Mouse (Mus musculus): Measurements from ENCODE around the gene Rho. TPM values are rescaled to one million over a fixed set of nuclear protein-coding genes. Genes with fewer than 3 reads are reported as not detected.
A peak's percentile ranks its signal among the peaks of the same experiment; 100 is the strongest.

The Rho gene
- polyA plus RNA-seq, 1 experiment from 2014 or later = 0.43 TPM

DNA sequence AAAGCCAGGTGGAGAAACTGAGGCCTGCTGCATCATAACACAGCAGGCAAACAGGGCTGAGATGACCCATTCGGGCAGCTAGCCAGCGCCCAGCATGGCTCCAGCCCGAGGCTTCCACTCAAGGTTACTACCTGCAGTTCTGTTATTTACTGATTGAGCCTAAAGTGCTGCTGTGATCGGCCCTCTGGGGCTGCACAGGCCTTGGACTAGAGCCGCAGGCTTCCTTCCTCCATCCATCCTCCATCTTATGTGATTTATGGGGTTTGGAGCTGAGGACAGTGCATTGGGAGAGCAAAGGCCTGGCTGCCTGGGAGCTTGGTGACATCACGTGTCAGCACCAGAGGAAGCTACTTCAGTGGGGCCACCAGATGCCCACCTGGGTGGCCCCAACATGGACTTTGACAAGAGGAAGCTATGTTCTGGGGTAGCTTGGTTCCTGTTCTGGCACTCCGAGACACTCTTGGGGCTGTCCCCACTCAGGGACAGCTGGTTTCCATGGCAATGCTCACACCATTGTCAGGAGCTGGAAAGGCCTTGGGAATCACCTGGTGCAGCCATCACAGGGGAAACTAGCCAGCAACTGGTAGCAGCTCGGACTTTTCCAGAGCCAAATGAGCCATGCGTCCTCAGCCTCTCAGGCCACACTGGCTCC, 55.7 kb downstream of the Rho start:
- Histone ChIP-seq H3K27me3 (peaks cover 32% of the 10 kb centered on the region), H3K9ac (no peak overlapping the region), H3K36me3 (replicated peaks) (no peaks in the 10 kb centered on the region), H3K27ac (no peak overlapping the region), H3K4me3 (replicated peaks) (no peak overlapping the region), H3K9me3 (no peaks in the 10 kb centered on the region), H3K4me2 (no peak overlapping the region), H3K4me1 (peaks cover 44% of the 10 kb centered on the region)
- no peak for ATAC-seq (ENCODE audit: low FRiP score)
- 60% methylated on average over 9 of the region's 9 CpGs for WGBS

DNA sequence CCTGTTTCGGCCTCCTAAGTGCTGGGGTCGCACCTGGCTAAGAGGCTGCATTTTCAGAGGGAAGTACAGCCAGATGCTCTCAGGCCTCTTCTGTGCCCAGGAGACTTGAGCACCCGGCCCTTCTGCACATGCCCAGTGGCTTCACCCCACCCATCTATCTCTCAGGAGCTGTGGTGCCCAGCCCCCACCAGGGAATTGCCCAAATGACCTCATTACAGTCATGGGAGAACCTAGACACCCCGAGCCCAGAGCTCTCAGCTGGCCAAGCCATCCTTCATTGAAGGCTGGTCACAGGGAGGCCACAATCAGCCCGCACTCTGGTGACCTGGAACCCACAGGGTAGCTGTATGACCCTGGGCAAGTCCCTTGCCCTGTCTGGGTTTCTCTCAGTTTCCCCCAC, 57.5 kb downstream of the Rho start:
- no peak overlapping the region for H3K4me3 ChIP-seq (replicated peaks)
- ATAC-seq (ENCODE audit: low FRiP score) = no peak
- no peak overlapping the region for H3K9ac ChIP-seq
- no peaks in the 10 kb centered on the region for H3K9me3 ChIP-seq
- no peak overlapping the region for H3K4me2 ChIP-seq
- 79% methylated on average over 5 of the region's 5 CpGs for WGBS
- H3K36me3 ChIP-seq (replicated peaks) = no peaks in the 10 kb centered on the region
- H3K27me3 ChIP-seq = peaks cover 50% of the 10 kb centered on the region
- no peak overlapping the region for H3K27ac ChIP-seq
- peaks cover 51% of the 10 kb centered on the region for H3K4me1 ChIP-seq

DNA sequence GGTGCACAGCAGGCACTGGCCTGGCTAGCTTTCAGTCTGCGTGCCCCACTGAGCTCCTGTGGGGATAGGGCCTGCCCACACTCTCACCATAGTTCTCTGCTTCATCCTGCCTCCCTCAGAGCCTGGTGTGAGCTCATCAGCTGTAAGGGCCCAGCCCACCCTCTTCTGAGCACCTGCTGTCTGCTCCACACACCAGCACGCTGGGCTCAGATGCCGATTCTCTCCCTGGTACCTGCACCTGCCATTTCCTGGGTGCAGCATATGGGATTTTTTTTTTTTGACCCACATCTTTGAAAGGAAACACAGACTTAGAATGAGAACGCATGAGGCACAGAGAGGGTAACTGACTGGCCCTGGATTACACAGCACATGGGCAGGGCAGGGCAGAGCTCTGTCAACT, 58.1 kb downstream of the Rho start:
- WGBS = 57% methylated on average over 4 of the region's 4 CpGs
- Histone ChIP-seq H3K4me1 (peaks cover 50% of the 10 kb centered on the region), H3K4me3 (replicated peaks) (peak overlapping the region; percentile 0; the same call in 1 of the 2 replicates), H3K9me3 (no peaks in the 10 kb centered on the region), H3K36me3 (replicated peaks) (no peaks in the 10 kb centered on the region), H3K27me3 (peaks cover 56% of the 10 kb centered on the region), H3K27ac (no peak overlapping the region), H3K4me2 (0 out of 2 replicates have a peak overlapping the region, but pooled peaks have one; percentile 1), H3K9ac (no peak overlapping the region)
- ATAC-seq (ENCODE audit: low FRiP score) = no peak

Other genes starting within 250 kb of the Rho start
- gene Tmem40, start 169.3 kb upstream of the Rho start, polyA plus RNA-seq (2016; fragmentation: Nextera tagmentation; extraction: Ambion mirVana) = 0.87 and 1.1 TPM in 2 replicates
- 40.8 and 43.1 TPM in 2 replicates for gene Cand2, start 157.2 kb upstream of the Rho start, polyA plus RNA-seq (2016; fragmentation: Nextera tagmentation; extraction: Ambion mirVana)
- gene Rpl32, start 123.0 kb upstream of the Rho start, polyA plus RNA-seq (2016; fragmentation: Nextera tagmentation; extraction: Ambion mirVana) = 1,718 and 1,828 TPM in 2 replicates
- 1.7 and 2.3 TPM in 2 replicates for gene Efcab12, start 93.3 kb upstream of the Rho start, polyA plus RNA-seq (2016; fragmentation: Nextera tagmentation; extraction: Ambion mirVana)
- gene Mbd4, start 78.4 kb upstream of the Rho start, polyA plus RNA-seq (2016; fragmentation: Nextera tagmentation; extraction: Ambion mirVana) = 28.7 TPM in 2 replicates
- 29.9 and 30.5 TPM in 2 replicates for gene Ift122, start 78.3 kb upstream of the Rho start, polyA plus RNA-seq (2016; fragmentation: Nextera tagmentation; extraction: Ambion mirVana)
- not detected in 2 replicates for gene H1foo, start 13.2 kb downstream of the Rho start, polyA plus RNA-seq (2016; fragmentation: Nextera tagmentation; extraction: Ambion mirVana)
- 18.8 and 19.2 TPM in 2 replicates for gene Plxnd1, start 63.3 kb downstream of the Rho start, polyA plus RNA-seq (2016; fragmentation: Nextera tagmentation; extraction: Ambion mirVana)